Mouse (Mus musculus): Measurements from ENCODE around the gene Ralgds. TPM values are rescaled to one million over a fixed set of nuclear protein-coding genes. Genes with fewer than 3 reads are reported as not detected.

Gene Ralgds
- polyA plus RNA-seq, 1 experiment from 2014 or later = 59.3 TPM

- Histone ChIP-seq H3K4me3 (ENCODE audit: low read depth, low read length) (no peak overlapping the region), H3K9me3 (ENCODE audit: control insufficient read depth, low read length) (no peaks in the 10 kb centered on the region), H3K36me3 (ENCODE audit: control insufficient read depth, insufficient read depth, low read length) (no peaks in the 10 kb centered on the region), H3K4me1 (ENCODE audit: control insufficient read depth, insufficient read depth, low read length) (no peaks in the 10 kb centered on the region), H3K27me3 (replicated peaks; ENCODE audit: control insufficient read depth, insufficient read depth, low read length) (no peaks in the 10 kb centered on the region; the same call in 1 of the 2 replicates), H3K9ac (ENCODE audit: low read depth, low read length) (no peak overlapping the region), H3K4me2 (ENCODE audit: low read depth, low read length) (no peak overlapping the region), H3K27ac (replicated peaks; ENCODE audit: low read depth, low read length) (no peak overlapping the region)
- peak; percentile 64 for DNase-seq (ENCODE audit: low spot score)
- WGBS = 10% methylated on average over 15 of the region's 15 CpGs
- no peak for ATAC-seq (ENCODE audit: low read depth)
Measured at GRCm38 (mm10) chr2:28592809-28593208, 79.9 kb downstream of the Ralgds start.

- 89% methylated on average over 6 of the region's 7 CpGs for WGBS
- ATAC-seq (ENCODE audit: low read depth) (no peak), DNase-seq (ENCODE audit: low spot score) (no peak)
- Histone ChIP-seq H3K4me1 (ENCODE audit: control insufficient read depth, insufficient read depth, low read length) (no peaks in the 10 kb centered on the region), H3K27me3 (replicated peaks; ENCODE audit: control insufficient read depth, insufficient read depth, low read length) (no peaks in the 10 kb centered on the region; the same call in 1 of the 2 replicates), H3K36me3 (ENCODE audit: control insufficient read depth, insufficient read depth, low read length) (no peaks in the 10 kb centered on the region), H3K4me3 (ENCODE audit: low read depth, low read length) (no peak overlapping the region), H3K27ac (replicated peaks; ENCODE audit: low read depth, low read length) (no peak overlapping the region), H3K9me3 (ENCODE audit: control insufficient read depth, low read length) (no peaks in the 10 kb centered on the region), H3K9ac (ENCODE audit: low read depth, low read length) (no peak overlapping the region), H3K4me2 (ENCODE audit: low read depth, low read length) (no peak overlapping the region)
Measured at GRCm38 (mm10) chr2:28596021-28596420, 83.1 kb downstream of the Ralgds start.

- H3K4me1 ChIP-seq (ENCODE audit: control insufficient read depth, insufficient read depth, low read length) = no peaks in the 10 kb centered on the region
- H3K4me2 ChIP-seq (ENCODE audit: low read depth, low read length) = no peak overlapping the region
- no peak overlapping the region for H3K4me3 ChIP-seq (ENCODE audit: low read depth, low read length)
- H3K27ac ChIP-seq (replicated peaks; ENCODE audit: low read depth, low read length) = no peak overlapping the region
- ATAC-seq (ENCODE audit: low read depth) (no peak), DNase-seq (ENCODE audit: low spot score) (no peak)
- H3K9ac ChIP-seq (ENCODE audit: low read depth, low read length) = no peak overlapping the region
- no peaks in the 10 kb centered on the region; the same call in 1 of the 2 replicates for H3K27me3 ChIP-seq (replicated peaks; ENCODE audit: control insufficient read depth, insufficient read depth, low read length)
- H3K36me3 ChIP-seq (ENCODE audit: control insufficient read depth, insufficient read depth, low read length) = no peaks in the 10 kb centered on the region
- no peaks in the 10 kb centered on the region for H3K9me3 ChIP-seq (ENCODE audit: control insufficient read depth, low read length)
- 90% methylated on average over 7 of the region's 7 CpGs for WGBS
Measured at GRCm38 (mm10) chr2:28596998-28597397, 84.1 kb downstream of the Ralgds start.

- Histone ChIP-seq H3K9me3 (ENCODE audit: control insufficient read depth, low read length) (no peaks in the 10 kb centered on the region), H3K4me3 (ENCODE audit: low read depth, low read length) (no peak overlapping the region), H3K4me2 (ENCODE audit: low read depth, low read length) (no peak overlapping the region), H3K36me3 (ENCODE audit: control insufficient read depth, insufficient read depth, low read length) (no peaks in the 10 kb centered on the region), H3K27me3 (replicated peaks; ENCODE audit: control insufficient read depth, insufficient read depth, low read length) (no peaks in the 10 kb centered on the region; the same call in 1 of the 2 replicates), H3K9ac (ENCODE audit: low read depth, low read length) (no peak overlapping the region), H3K27ac (replicated peaks; ENCODE audit: low read depth, low read length) (no peak overlapping the region), H3K4me1 (ENCODE audit: control insufficient read depth, insufficient read depth, low read length) (no peaks in the 10 kb centered on the region)
- ATAC-seq (ENCODE audit: low read depth) (no peak), DNase-seq (ENCODE audit: low spot score) (no peak)
- 76% methylated on average over 7 of the region's 7 CpGs for WGBS
Measured at GRCm38 (mm10) chr2:28597733-28598547, 85.0 kb downstream of the Ralgds start.

GRCm38 (mm10) chr2:28598692-28599568, 86.0 kb downstream of the Ralgds start:
- no peaks in the 10 kb centered on the region for H3K27me3 ChIP-seq (replicated peaks; ENCODE audit: control insufficient read depth, insufficient read depth, low read length)
- H3K36me3 ChIP-seq (ENCODE audit: control insufficient read depth, insufficient read depth, low read length) = no peaks in the 10 kb centered on the region
- no peak overlapping the region for H3K9ac ChIP-seq (ENCODE audit: low read depth, low read length)
- 62% methylated on average over 12 of the region's 12 CpGs for WGBS
- ATAC-seq (ENCODE audit: low read depth) (no peak), DNase-seq (ENCODE audit: low spot score) (no peak)
- no peak overlapping the region for H3K27ac ChIP-seq (replicated peaks; ENCODE audit: low read depth, low read length)
- H3K4me1 ChIP-seq (ENCODE audit: control insufficient read depth, insufficient read depth, low read length) = no peaks in the 10 kb centered on the region
- H3K9me3 ChIP-seq (ENCODE audit: control insufficient read depth, low read length) = no peaks in the 10 kb centered on the region
- no peak overlapping the region for H3K4me3 ChIP-seq (ENCODE audit: low read depth, low read length)
- H3K4me2 ChIP-seq (ENCODE audit: low read depth, low read length) = no peak overlapping the region

GRCm38 (mm10) chr2:28599569-28599900, 86.6 kb downstream of the Ralgds start:
- Histone ChIP-seq H3K4me1 (ENCODE audit: control insufficient read depth, insufficient read depth, low read length) (no peaks in the 10 kb centered on the region), H3K36me3 (ENCODE audit: control insufficient read depth, insufficient read depth, low read length) (no peaks in the 10 kb centered on the region), H3K4me3 (ENCODE audit: low read depth, low read length) (no peak overlapping the region), H3K4me2 (ENCODE audit: low read depth, low read length) (no peak overlapping the region), H3K9me3 (ENCODE audit: control insufficient read depth, low read length) (no peaks in the 10 kb centered on the region), H3K27ac (replicated peaks; ENCODE audit: low read depth, low read length) (no peak overlapping the region), H3K27me3 (replicated peaks; ENCODE audit: control insufficient read depth, insufficient read depth, low read length) (no peaks in the 10 kb centered on the region), H3K9ac (ENCODE audit: low read depth, low read length) (no peak overlapping the region)
- 71% methylated on average over 6 of the region's 6 CpGs for WGBS
- ATAC-seq (ENCODE audit: low read depth) (no peak), DNase-seq (ENCODE audit: low spot score) (no peak)

GRCm38 (mm10) chr2:28601720-28602590, 89.0 kb downstream of the Ralgds start:
- no peak overlapping the region for H3K9ac ChIP-seq (ENCODE audit: low read depth, low read length)
- H3K4me2 ChIP-seq (ENCODE audit: low read depth, low read length) = no peak overlapping the region
- no peak overlapping the region for H3K27ac ChIP-seq (replicated peaks; ENCODE audit: low read depth, low read length)
- ATAC-seq (ENCODE audit: low read depth) (no peak; the same call in 1 of the 2 replicates), DNase-seq (ENCODE audit: low spot score) (no peak)
- H3K36me3 ChIP-seq (ENCODE audit: control insufficient read depth, insufficient read depth, low read length) = no peaks in the 10 kb centered on the region
- no peaks in the 10 kb centered on the region for H3K27me3 ChIP-seq (replicated peaks; ENCODE audit: control insufficient read depth, insufficient read depth, low read length)
- no peaks in the 10 kb centered on the region for H3K4me1 ChIP-seq (ENCODE audit: control insufficient read depth, insufficient read depth, low read length)
- 51% methylated on average over 12 of the region's 12 CpGs for WGBS
- no peak overlapping the region for H3K4me3 ChIP-seq (ENCODE audit: low read depth, low read length)
- H3K9me3 ChIP-seq (ENCODE audit: control insufficient read depth, low read length) = no peaks in the 10 kb centered on the region
